Mouse (Mus musculus): ENCODE data around the gene Zfp385b. TPM values are rescaled to one million over a fixed set of nuclear protein-coding genes. Genes with fewer than 3 reads are reported as not detected.
A peak's percentile ranks its signal among the peaks of the same experiment; 100 is the strongest.

Gene Zfp385b
- polyA plus RNA-seq, 1 experiment: 39.1 TPM

GRCm38 (mm10) chr2:77816413-77817314 lies 2.8 kb downstream of the Zfp385b start:
- H3K4me1 ChIP-seq (ENCODE audit: control insufficient read depth, insufficient read depth, low read length): peaks cover 6% of the 10 kb centered on the region; the same call in 1 of the 2 replicates
- TF ChIP-seq POLR2A (IDR thresholded peaks at IDR 0.05; ENCODE audit: extremely low read depth, insufficient read depth, low read length) (no peak), CTCF (IDR thresholded peaks at IDR 0.05; ENCODE audit: extremely low read depth, insufficient read depth, low read length) (no peak)
- H3K4me3 ChIP-seq (ENCODE audit: insufficient read depth, low read length): peak overlapping the region; percentile 79
- peak overlapping the region; percentile 87 for H3K27ac ChIP-seq (ENCODE audit: insufficient read depth, low read length)

DNA sequence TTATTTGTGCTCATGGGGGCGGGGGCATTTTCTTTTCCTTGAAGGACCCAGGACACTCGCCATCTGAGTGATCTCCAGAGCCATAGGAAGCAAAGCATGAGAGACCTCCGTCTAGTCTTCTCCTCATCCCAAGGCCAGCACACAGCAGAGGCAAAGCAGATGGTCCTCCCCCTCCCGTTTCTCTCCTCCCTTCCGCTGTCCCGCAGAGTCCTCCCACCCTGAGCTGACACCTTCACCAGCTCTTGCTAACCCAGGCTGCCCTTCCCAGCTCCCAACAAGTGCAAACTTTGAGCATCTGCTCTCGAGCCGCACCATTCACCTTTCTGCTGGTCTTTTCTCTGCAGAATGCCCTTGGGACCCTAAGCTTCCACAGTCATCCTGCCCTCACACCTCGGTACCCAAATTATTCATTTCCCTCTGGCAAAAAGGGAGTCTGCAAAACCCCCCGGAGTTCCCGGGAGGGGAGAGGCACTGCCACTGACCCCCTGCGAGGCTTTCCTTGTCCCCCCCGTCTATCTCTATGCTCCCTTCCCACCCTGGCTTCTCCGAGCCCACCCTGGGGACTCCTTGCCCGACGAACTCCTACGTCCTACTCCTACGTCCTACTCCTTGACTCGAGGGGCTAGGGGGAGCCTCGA lies 3.5 kb downstream of the Zfp385b start:
- Histone ChIP-seq H3K4me1 (ENCODE audit: control insufficient read depth, insufficient read depth, low read length) (peaks cover 6% of the 10 kb centered on the region; the same call in 1 of the 2 replicates), H3K27ac (ENCODE audit: insufficient read depth, low read length) (peak overlapping the region; percentile 87; the same call in 1 of the 2 replicates), H3K4me3 (ENCODE audit: insufficient read depth, low read length) (peak overlapping the region; percentile 79)
- TF ChIP-seq CTCF (IDR thresholded peaks at IDR 0.05; ENCODE audit: extremely low read depth, insufficient read depth, low read length): no peak
- TF ChIP-seq POLR2A (IDR thresholded peaks at IDR 0.05; ENCODE audit: extremely low read depth, insufficient read depth, low read length): no peak

- peak overlapping the region; percentile 79; the same call in 1 of the 2 replicates for H3K4me3 ChIP-seq (ENCODE audit: insufficient read depth, low read length)
- TF ChIP-seq POLR2A (IDR thresholded peaks at IDR 0.05; ENCODE audit: extremely low read depth, insufficient read depth, low read length): no peak
- TF ChIP-seq CTCF (IDR thresholded peaks at IDR 0.05; ENCODE audit: extremely low read depth, insufficient read depth, low read length): no peak
- H3K27ac ChIP-seq (ENCODE audit: insufficient read depth, low read length): 0 out of 2 replicates have a peak overlapping the region, but pooled peaks have one; percentile 65
- peaks cover 6% of the 10 kb centered on the region; the same call in 1 of the 2 replicates for H3K4me1 ChIP-seq (ENCODE audit: control insufficient read depth, insufficient read depth, low read length)
Measured at GRCm38 (mm10) chr2:77814896-77815295, 4.5 kb downstream of the Zfp385b start.

GRCm38 (mm10) chr2:77813029-77813428 lies 6.4 kb downstream of the Zfp385b start:
- H3K4me1 ChIP-seq (ENCODE audit: control insufficient read depth, insufficient read depth, low read length): peaks cover 5% of the 10 kb centered on the region; the same call in 1 of the 2 replicates
- no peak overlapping the region for H3K27ac ChIP-seq (ENCODE audit: insufficient read depth, low read length)
- H3K4me3 ChIP-seq (ENCODE audit: insufficient read depth, low read length): no peak overlapping the region
- TF ChIP-seq POLR2A (IDR thresholded peaks at IDR 0.05; ENCODE audit: extremely low read depth, insufficient read depth, low read length): no peak
- TF ChIP-seq CTCF (IDR thresholded peaks at IDR 0.05; ENCODE audit: extremely low read depth, insufficient read depth, low read length): no peak

DNA sequence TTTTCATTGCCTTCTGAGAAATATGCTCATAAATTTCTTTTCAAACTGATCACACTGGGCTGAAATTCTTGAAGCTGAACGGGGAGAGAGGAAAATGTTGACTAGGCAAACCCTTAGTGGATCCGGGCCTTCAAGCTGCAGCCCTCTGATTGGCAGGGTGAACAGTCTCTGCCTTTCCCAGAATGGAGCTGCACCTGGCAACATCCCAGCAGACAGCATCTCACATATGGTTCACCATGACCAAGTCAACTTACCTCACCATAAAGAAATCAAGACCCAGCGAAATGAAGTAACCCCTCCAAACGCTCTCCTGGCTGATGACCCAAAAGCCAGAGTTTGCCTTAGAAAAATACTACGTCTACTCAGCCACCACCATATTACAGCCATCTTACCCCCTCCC lies 8.7 kb downstream of the Zfp385b start:
- Histone ChIP-seq H3K4me3 (ENCODE audit: insufficient read depth, low read length) (no peak overlapping the region), H3K27ac (ENCODE audit: insufficient read depth, low read length) (no peak overlapping the region), H3K4me1 (ENCODE audit: control insufficient read depth, insufficient read depth, low read length) (peaks cover 3% of the 10 kb centered on the region; the same call in 1 of the 2 replicates)
- TF ChIP-seq POLR2A (IDR thresholded peaks at IDR 0.05; ENCODE audit: extremely low read depth, insufficient read depth, low read length) (no peak), CTCF (IDR thresholded peaks at IDR 0.05; ENCODE audit: extremely low read depth, insufficient read depth, low read length) (no peak)

DNA sequence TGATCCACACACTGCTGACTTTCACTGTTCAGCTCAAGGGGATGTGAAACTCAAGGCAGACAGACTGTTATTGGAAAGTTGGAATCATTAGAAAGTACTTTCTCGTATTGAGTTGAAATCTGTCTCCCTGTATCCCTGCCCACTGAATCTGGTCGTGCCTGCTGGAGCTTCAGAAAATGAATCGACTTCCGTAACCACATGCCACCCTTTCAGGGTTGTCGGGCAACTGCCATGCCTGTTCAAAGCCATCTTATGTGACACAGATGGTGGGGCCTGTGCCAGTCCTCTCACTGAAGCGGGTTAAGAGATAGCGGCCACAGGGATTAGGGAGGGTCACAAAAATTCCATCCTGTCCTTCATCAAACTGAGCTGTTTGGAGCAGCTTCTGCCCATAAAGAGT lies 14.7 kb downstream of the Zfp385b start:
- no peak overlapping the region for H3K4me3 ChIP-seq (ENCODE audit: insufficient read depth, low read length)
- no peak for TF ChIP-seq POLR2A (IDR thresholded peaks at IDR 0.05; ENCODE audit: extremely low read depth, insufficient read depth, low read length)
- no peak for TF ChIP-seq CTCF (IDR thresholded peaks at IDR 0.05; ENCODE audit: extremely low read depth, insufficient read depth, low read length)
- no peak overlapping the region for H3K27ac ChIP-seq (ENCODE audit: insufficient read depth, low read length)
- peaks cover 2% of the 10 kb centered on the region; the same call in 1 of the 2 replicates for H3K4me1 ChIP-seq (ENCODE audit: control insufficient read depth, insufficient read depth, low read length)

- Histone ChIP-seq H3K4me1 (ENCODE audit: control insufficient read depth, insufficient read depth, low read length) (peaks cover 2% of the 10 kb centered on the region; the same call in 1 of the 2 replicates), H3K27ac (ENCODE audit: insufficient read depth, low read length) (no peak overlapping the region), H3K4me3 (ENCODE audit: insufficient read depth, low read length) (no peak overlapping the region)
- no peak for TF ChIP-seq CTCF (IDR thresholded peaks at IDR 0.05; ENCODE audit: extremely low read depth, insufficient read depth, low read length)
- TF ChIP-seq POLR2A (IDR thresholded peaks at IDR 0.05; ENCODE audit: extremely low read depth, insufficient read depth, low read length): no peak
Measured at GRCm38 (mm10) chr2:77802291-77802690, 17.1 kb downstream of the Zfp385b start.

GRCm38 (mm10) chr2:77801430-77801829 lies 18.0 kb downstream of the Zfp385b start:
- no peak overlapping the region for H3K4me3 ChIP-seq (ENCODE audit: insufficient read depth, low read length)
- H3K27ac ChIP-seq (ENCODE audit: insufficient read depth, low read length): no peak overlapping the region
- H3K4me1 ChIP-seq (ENCODE audit: control insufficient read depth, insufficient read depth, low read length): peaks cover 2% of the 10 kb centered on the region; the same call in 1 of the 2 replicates
- TF ChIP-seq CTCF (IDR thresholded peaks at IDR 0.05; ENCODE audit: extremely low read depth, insufficient read depth, low read length) (no peak), POLR2A (IDR thresholded peaks at IDR 0.05; ENCODE audit: extremely low read depth, insufficient read depth, low read length) (no peak)

DNA sequence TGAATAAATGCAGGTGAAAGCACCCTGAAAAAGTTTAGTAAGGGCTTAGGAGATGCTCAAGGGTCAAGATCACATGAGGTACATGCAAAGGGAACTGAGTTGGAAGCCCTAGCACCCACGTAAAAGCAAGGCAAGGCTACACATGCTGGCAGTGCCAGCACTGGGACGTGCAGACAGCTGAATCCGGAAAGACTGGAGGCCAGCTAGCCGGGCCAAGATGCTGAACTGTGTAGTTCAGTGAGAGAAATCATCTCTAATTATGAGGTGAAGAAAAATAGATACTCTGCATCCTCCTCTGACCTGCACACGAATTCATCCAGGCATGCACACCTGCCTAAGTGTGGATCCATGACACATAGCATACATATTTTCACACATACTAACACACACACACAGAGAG lies 18.4 kb downstream of the Zfp385b start:
- TF ChIP-seq POLR2A (IDR thresholded peaks at IDR 0.05; ENCODE audit: extremely low read depth, insufficient read depth, low read length) (no peak), CTCF (IDR thresholded peaks at IDR 0.05; ENCODE audit: extremely low read depth, insufficient read depth, low read length) (no peak)
- Histone ChIP-seq H3K27ac (ENCODE audit: insufficient read depth, low read length) (no peak overlapping the region), H3K4me3 (ENCODE audit: insufficient read depth, low read length) (no peak overlapping the region), H3K4me1 (ENCODE audit: control insufficient read depth, insufficient read depth, low read length) (peaks cover 2% of the 10 kb centered on the region; the same call in 1 of the 2 replicates)

Data from cortical plate, adult 2 months (tissue).